Mouse (Mus musculus): Measurements from ENCODE around the gene Sept4. TPM values are rescaled to one million over a fixed set of nuclear protein-coding genes. Genes with fewer than 3 reads are reported as not detected.

Gene Sept4
- polyA plus RNA-seq, 1 experiment from 2014 or later = 48.5 TPM

DNA sequence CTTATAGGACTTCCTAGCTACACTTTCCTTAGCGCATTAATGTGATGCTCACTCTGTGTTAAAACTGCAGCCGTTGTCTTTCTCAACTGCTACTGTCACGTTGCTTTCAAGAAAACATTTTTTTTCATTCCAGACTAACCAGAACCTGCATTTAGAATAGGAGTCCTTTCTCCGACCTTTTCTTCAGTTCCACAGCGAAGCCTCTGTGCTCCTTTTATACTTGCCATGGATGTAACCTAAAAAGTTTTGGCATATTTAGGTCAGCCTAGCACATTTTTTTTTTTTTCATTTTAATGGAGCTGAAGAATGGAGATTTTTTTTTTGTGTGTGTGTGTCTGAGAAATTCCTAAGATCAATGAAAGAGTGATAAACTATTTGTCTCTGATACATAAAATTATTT is 46.8 kb downstream of the Sept4 start:
- 90% methylated on average over 5 of the region's 5 CpGs for WGBS
- no peak for ATAC-seq (ENCODE audit: insufficient read depth)

DNA sequence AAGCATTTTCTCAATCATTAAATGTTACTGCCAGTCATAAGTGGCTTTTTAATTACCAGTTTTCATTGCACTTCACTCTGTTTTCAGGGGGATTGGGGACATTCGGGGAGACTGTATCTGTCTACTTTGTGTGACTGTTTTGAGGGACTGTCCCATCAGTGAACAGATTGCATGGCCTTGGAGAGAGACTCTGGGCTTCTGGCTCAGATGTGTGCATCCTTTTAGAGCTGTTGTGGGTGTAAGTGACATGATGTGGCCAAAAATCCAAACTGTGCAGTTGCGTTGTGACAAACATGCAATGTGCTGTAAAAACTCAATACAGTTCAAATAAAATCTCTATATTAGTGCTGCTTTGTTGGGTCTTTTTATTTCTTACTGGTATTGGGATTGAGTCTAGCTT is 47.2 kb downstream of the Sept4 start:
- Histone ChIP-seq H3K4me3 (ENCODE audit: low read depth, low read length) (no peak overlapping the region), H3K9me3 (ENCODE audit: low read depth, low read length) (no peaks in the 10 kb centered on the region), H3K27ac (ENCODE audit: low read depth) (no peak overlapping the region), H3K36me3 (ENCODE audit: insufficient read depth) (peaks cover 80% of the 10 kb centered on the region), H3K4me2 (no peak overlapping the region), H3K9ac (no peak overlapping the region), H3K4me1 (ENCODE audit: insufficient read depth) (no peaks in the 10 kb centered on the region), H3K27me3 (ENCODE audit: insufficient read depth, low read length) (no peaks in the 10 kb centered on the region)
- WGBS = 91% methylated on average over 2 of the region's 2 CpGs
- ATAC-seq (ENCODE audit: insufficient read depth) (no peak), DNase-seq (no peak)
- TF ChIP-seq CTCF (IDR thresholded peaks at IDR 0.05; ENCODE audit: low read depth) = no peak

More for the DNA sequence above, 46.8 kb downstream of the Sept4 start:
- DNase-seq = no peak
- Histone ChIP-seq H3K36me3 (ENCODE audit: insufficient read depth) (peaks cover 83% of the 10 kb centered on the region), H3K27ac (ENCODE audit: low read depth) (no peak overlapping the region), H3K9me3 (ENCODE audit: low read depth, low read length) (no peaks in the 10 kb centered on the region), H3K4me3 (ENCODE audit: low read depth, low read length) (no peak overlapping the region), H3K4me2 (no peak overlapping the region), H3K27me3 (ENCODE audit: insufficient read depth, low read length) (no peaks in the 10 kb centered on the region), H3K4me1 (ENCODE audit: insufficient read depth) (no peaks in the 10 kb centered on the region), H3K9ac (no peak overlapping the region)
- no peak for TF ChIP-seq CTCF (IDR thresholded peaks at IDR 0.05; ENCODE audit: low read depth)

DNA sequence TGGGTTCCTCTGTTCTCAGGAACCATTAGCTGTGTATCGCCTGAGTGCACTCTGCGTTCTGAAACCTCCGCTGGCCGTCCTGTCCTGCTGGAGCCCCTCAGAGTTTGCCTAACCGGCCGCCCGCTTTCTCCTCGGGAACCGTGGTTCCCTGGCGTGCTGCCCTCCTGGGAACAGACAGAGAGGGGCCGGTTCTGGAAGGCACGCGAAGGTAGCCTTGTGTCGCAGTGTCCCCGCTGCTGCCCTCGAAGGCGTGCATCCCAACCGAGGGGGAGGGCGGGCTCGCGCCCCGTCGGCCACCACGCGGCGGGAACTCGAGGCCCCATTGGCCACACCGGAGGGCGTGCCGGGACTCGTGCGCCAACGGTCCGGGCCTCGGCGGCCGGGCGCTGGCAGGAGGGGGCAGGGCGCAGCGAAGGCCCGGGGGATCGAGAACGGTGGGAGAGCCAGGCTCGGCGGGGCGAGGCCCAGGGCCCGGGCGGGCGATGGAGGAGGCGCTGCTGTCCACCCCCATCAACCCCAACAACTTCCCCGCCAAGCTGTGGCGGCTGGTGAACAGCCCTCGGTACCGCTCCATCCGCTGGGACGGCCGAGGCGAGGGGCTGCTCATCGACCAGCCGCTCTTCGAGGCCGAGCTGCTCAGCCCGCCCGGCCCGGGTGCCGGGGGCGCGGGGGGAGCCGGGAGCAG is 48.2 kb downstream of the Sept4 start, which contains the start of gene Hsf5:
Hsf5 (plus strand) TSS at position 375 of the 685 bp plus-strand sequence.
- no peaks in the 10 kb centered on the region for H3K9me3 ChIP-seq (ENCODE audit: low read depth, low read length)
- H3K27ac ChIP-seq (ENCODE audit: low read depth) = no peak within 1 kb of the TSS
- H3K4me3 ChIP-seq (ENCODE audit: low read depth, low read length) = no peak within 1 kb of the TSS
- H3K4me1 ChIP-seq (ENCODE audit: insufficient read depth) = no peaks in the 10 kb centered on the region
- ATAC-seq (ENCODE audit: insufficient read depth) = no peak
- WGBS = 86% methylated on average over 61 of the region's 69 CpGs
- peaks cover 74% of the 10 kb centered on the region for H3K36me3 ChIP-seq (ENCODE audit: insufficient read depth)
- H3K27me3 ChIP-seq (ENCODE audit: insufficient read depth, low read length) = no peaks in the 10 kb centered on the region
- TF ChIP-seq CTCF (IDR thresholded peaks at IDR 0.05; ENCODE audit: low read depth) = no peak
- no peak for DNase-seq
- no peak within 1 kb of the TSS for H3K4me2 ChIP-seq
- H3K9ac ChIP-seq = no peak within 1 kb of the TSS

DNA sequence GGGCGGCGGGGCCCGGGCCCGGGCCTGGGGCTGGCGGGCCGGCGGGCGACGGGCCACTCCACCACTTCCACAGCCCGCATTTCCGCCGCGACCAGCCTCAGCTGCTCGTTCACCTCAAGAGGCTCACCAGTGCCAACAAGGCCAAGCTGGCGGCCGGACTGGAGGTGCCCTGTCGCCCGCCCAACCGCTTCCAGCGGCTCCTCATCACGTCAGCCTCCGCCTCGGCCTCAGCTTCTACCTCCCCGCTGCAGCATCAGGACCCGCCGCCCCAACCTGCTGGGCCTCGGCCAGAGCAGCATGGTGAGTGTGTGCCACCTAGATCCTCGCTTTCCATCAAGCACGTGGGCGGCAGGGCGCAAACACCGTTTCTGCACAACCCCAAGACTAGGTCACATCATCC is 48.9 kb downstream of the Sept4 start:
- Histone ChIP-seq H3K9me3 (ENCODE audit: low read depth, low read length) (no peaks in the 10 kb centered on the region), H3K4me3 (ENCODE audit: low read depth, low read length) (no peak overlapping the region), H3K27ac (ENCODE audit: low read depth) (no peak overlapping the region), H3K4me1 (ENCODE audit: insufficient read depth) (no peaks in the 10 kb centered on the region), H3K36me3 (ENCODE audit: insufficient read depth) (peaks cover 71% of the 10 kb centered on the region), H3K4me2 (no peak overlapping the region), H3K9ac (no peak overlapping the region), H3K27me3 (ENCODE audit: insufficient read depth, low read length) (no peaks in the 10 kb centered on the region)
- TF ChIP-seq CTCF (IDR thresholded peaks at IDR 0.05; ENCODE audit: low read depth) = no peak
- DNase-seq = no peak
- no peak for ATAC-seq (ENCODE audit: insufficient read depth)
- WGBS = 90% methylated on average over 32 of the region's 32 CpGs

DNA sequence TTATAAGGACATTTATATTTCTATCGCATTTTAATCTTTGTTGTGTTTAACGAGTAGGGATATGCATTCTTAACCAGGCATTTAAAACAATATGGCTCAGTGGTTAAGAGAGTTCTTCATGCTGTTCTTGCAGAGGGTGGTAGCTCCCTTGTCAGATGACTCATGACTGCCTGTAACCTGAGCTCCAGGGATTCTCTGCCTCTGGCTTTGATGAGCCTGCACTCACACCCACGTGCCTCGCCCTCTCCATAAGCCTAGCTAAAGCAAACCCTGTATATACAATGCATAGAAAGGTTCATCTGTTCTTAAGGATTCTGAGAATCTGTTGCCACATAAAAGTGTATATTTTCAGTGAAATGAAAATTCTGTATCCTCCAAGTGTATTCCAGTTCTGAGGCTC is 54.5 kb downstream of the Sept4 start:
- DNase-seq = no peak
- Histone ChIP-seq H3K9ac (no peak overlapping the region), H3K4me3 (ENCODE audit: low read depth, low read length) (no peak overlapping the region), H3K4me2 (no peak overlapping the region), H3K9me3 (ENCODE audit: low read depth, low read length) (no peaks in the 10 kb centered on the region), H3K36me3 (ENCODE audit: insufficient read depth) (peaks cover 50% of the 10 kb centered on the region), H3K4me1 (ENCODE audit: insufficient read depth) (no peaks in the 10 kb centered on the region), H3K27me3 (ENCODE audit: insufficient read depth, low read length) (no peaks in the 10 kb centered on the region), H3K27ac (ENCODE audit: low read depth) (no peak overlapping the region)
- ATAC-seq (ENCODE audit: insufficient read depth) = no peak
- TF ChIP-seq CTCF (IDR thresholded peaks at IDR 0.05; ENCODE audit: low read depth) = no peak
- 68% methylated on average over 4 of the region's 4 CpGs for whole genome bisulfite sequencing

DNA sequence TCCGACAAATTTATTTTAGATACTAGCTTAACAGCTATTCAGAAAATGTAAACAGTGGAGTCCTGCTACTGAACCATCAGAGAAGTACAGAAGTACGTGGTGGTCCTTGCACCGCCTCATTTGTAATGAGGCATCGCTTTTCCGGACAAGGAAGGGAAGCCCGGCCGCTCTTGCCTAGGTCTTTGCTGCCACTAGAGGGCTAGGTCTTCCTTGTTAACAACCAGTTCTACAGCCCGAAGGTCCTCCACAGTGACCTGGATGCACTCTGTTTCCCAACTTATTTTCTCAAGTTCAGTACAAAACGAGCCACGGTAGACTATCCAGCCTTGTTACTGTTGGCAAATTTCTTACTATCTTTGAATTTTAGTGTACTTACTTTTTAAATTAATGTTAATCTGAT is 61.2 kb downstream of the Sept4 start:
- Histone ChIP-seq H3K4me3 (ENCODE audit: low read depth, low read length) (no peak overlapping the region), H3K9ac (no peak overlapping the region), H3K36me3 (ENCODE audit: insufficient read depth) (peaks cover 14% of the 10 kb centered on the region), H3K27me3 (ENCODE audit: insufficient read depth, low read length) (no peaks in the 10 kb centered on the region), H3K4me1 (ENCODE audit: insufficient read depth) (no peaks in the 10 kb centered on the region), H3K9me3 (ENCODE audit: low read depth, low read length) (no peaks in the 10 kb centered on the region), H3K4me2 (no peak overlapping the region), H3K27ac (ENCODE audit: low read depth) (no peak overlapping the region)
- no peak for ATAC-seq (ENCODE audit: insufficient read depth)
- peak; percentile 79 for TF ChIP-seq CTCF (IDR thresholded peaks at IDR 0.05; ENCODE audit: low read depth)
- DNase-seq = peak; percentile 80
- 18% methylated on average over 10 of the region's 10 CpGs for WGBS

DNA sequence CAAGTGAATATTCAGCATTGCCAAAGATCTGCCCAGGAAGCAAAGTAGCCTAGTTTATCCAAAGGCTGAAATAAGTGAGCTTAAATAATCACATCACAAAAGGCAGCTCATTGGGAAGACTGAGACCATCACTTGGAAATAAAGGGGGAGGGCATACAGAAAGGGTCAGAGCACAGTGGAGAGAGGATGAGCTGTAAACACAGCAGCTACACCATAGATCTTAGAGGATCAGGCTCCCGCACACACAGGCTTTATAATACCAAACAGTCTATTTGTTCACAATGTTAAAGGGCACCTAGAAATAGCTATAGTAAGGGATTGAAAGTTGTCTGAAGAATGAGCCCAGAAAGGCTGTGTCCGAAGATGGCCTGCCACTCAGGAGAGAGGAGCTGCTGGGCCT is 70.1 kb downstream of the Sept4 start:
- H3K9ac ChIP-seq = peak overlapping the region; percentile 71
- no peaks in the 10 kb centered on the region for H3K9me3 ChIP-seq (ENCODE audit: low read depth, low read length)
- peak overlapping the region; percentile 43 for H3K4me3 ChIP-seq (ENCODE audit: low read depth, low read length)
- no peak for DNase-seq
- 0 out of 2 replicates have a peak, but pooled peaks cover 7% of the 10 kb centered on the region for H3K36me3 ChIP-seq (ENCODE audit: insufficient read depth)
- peaks cover 2% of the 10 kb centered on the region; the same call in 1 of the 2 replicates for H3K4me1 ChIP-seq (ENCODE audit: insufficient read depth)
- 17% methylated on average over 2 of the region's 2 CpGs for WGBS
- ATAC-seq (ENCODE audit: insufficient read depth) = peak; percentile 70; the same call in 1 of the 2 replicates
- H3K4me2 ChIP-seq = peak overlapping the region; percentile 74
- no peaks in the 10 kb centered on the region for H3K27me3 ChIP-seq (ENCODE audit: insufficient read depth, low read length)
- no peak for TF ChIP-seq CTCF (IDR thresholded peaks at IDR 0.05; ENCODE audit: low read depth)
- H3K27ac ChIP-seq (ENCODE audit: low read depth) = peak overlapping the region; percentile 46; the same call in 1 of the 2 replicates
